Comparison of ENCODE assay signal across 10 mouse cellular contexts in genomic region chr17:64231172-64231571, GRCm38 (mm10).
DNase-seq lines count a peak whose midpoint lies in the region; ATAC-seq and TF ChIP-seq lines count a peak whose summit lies in the region.
"Had no signal": no experiment of that assay in that cellular context is flagged by ENCODE, and none has a peak within 500 bp of the region (broad histone marks: within the 10 kb centered on the region; RNA-seq: fewer than 3 reads in every experiment).

No protein-coding gene starts in this region.

- DNase-seq in kidney, adult 9 months: peak; percentile 23
- DNase-seq in CD4-positive helper T cell, adult 2 months (ENCODE audit: low read depth, low spot score): peak; percentile 41
- peak; percentile 79 for DNase-seq in MEL (ENCODE audit: low read depth, low spot score)
- no peak for DNase-seq in liver, embryonic 14.5 days (ENCODE audit: low read depth in 3 of 3, low spot score in 3 of 3)
- no peak for DNase-seq in heart, postnatal 14 days
- no peak for DNase-seq in left cerebral cortex, postnatal 10 days (ENCODE audit: extremely low spot score in 1 of 2, low spot score in 2 of 2)
- DNase-seq: right cerebral cortex, postnatal 14 days had no signal

- H3K9ac ChIP-seq in kidney, embryonic 16.5 days (replicated peaks; ENCODE audit: low read length): no peak overlapping the region
- H3K9ac ChIP-seq in MEL (ENCODE audit: control insufficient read depth, low read depth, low read length, poor library complexity, severe bottlenecking): no peak overlapping the region; the same call in 1 of the 2 replicates
- H3K9ac ChIP-seq in liver, embryonic 14.5 days (replicated peaks): no peak overlapping the region

- ATAC-seq in kidney, embryonic 16.5 days (ENCODE audit: low FRiP score, low TSS enrichment): no peak
- no peak for ATAC-seq in liver, embryonic 14.5 days (ENCODE audit: insufficient read depth)
- ATAC-seq in erythroblast, adult 5-6 weeks (replicated peaks; ENCODE audit: low FRiP score, poor library complexity, severe bottlenecking): no peak

- TF ChIP-seq CTCF in MEL (IDR thresholded peaks at IDR 0.05 in 2 of 3, conservative IDR thresholded peaks at IDR 0.05 in 1 of 3; ENCODE audit: control insufficient read depth in 1 of 3, insufficient read depth in 1 of 3, low read depth in 2 of 3, low read length in 3 of 3, poor library complexity in 1 of 3, severe bottlenecking in 1 of 3): peak; percentile 83 to 90 (median 89)
- peak; percentile 69 for TF ChIP-seq CTCF in liver, embryonic 14.5 days (IDR thresholded peaks at IDR 0.05; ENCODE audit: low read depth)

- TF ChIP-seq RAD21 in MEL (IDR thresholded peaks at IDR 0.05; ENCODE audit: low read depth, low read length): peak; percentile 77

- 81% methylated on average over 8 of the region's 8 CpGs for WGBS in kidney, embryonic 16.5 days
- WGBS in liver, embryonic 14.5 days (ENCODE audit: insufficient replicate concordance): 50% methylated on average over 8 of the region's 8 CpGs

- no peaks in the 10 kb centered on the region for H3K9me3 ChIP-seq in kidney, embryonic 16.5 days (ENCODE audit: low read length)
- no peaks in the 10 kb centered on the region for H3K9me3 ChIP-seq in MEL (replicated peaks; ENCODE audit: insufficient read depth, low read length)
- H3K9me3 ChIP-seq in liver, embryonic 14.5 days (ENCODE audit: control insufficient read depth, low read length): no peaks in the 10 kb centered on the region

- H3K4me1 ChIP-seq in kidney, embryonic 16.5 days (ENCODE audit: insufficient read depth, low read length): no peaks in the 10 kb centered on the region
- peaks cover 3 to 10% of the 10 kb centered on the region in 2 experiments for H3K4me1 ChIP-seq in MEL (ENCODE audit: control insufficient read depth in 1 of 2, insufficient read depth in 2 of 2, low read length in 2 of 2)
- H3K4me1 ChIP-seq in liver, embryonic 14.5 days (replicated peaks; ENCODE audit: control insufficient read depth in 2 of 2, insufficient read depth in 2 of 2, low read length in 1 of 2): no peaks in the 10 kb centered on the region

- no peaks in the 10 kb centered on the region for H3K36me3 ChIP-seq in kidney, embryonic 16.5 days (ENCODE audit: insufficient read depth, low read length)
- peaks cover 0 to 4% of the 10 kb centered on the region in 2 experiments; a peak in 2 of 4 replicates for H3K36me3 ChIP-seq in MEL (ENCODE audit: control insufficient read depth in 1 of 2, insufficient read depth in 2 of 2, low read length in 2 of 2)
- no peaks in the 10 kb centered on the region for H3K36me3 ChIP-seq in liver, embryonic 14.5 days (replicated peaks; ENCODE audit: control insufficient read depth, insufficient read depth, low read depth)

- intact Hi-C loops in heart, postnatal 14 days (cut with DNase I): loop anchor here (5.0 kb wide), 1 partner anchor 146 kb away; no protein-coding TSS in a partner anchor
- intact Hi-C loops in left cerebral cortex, postnatal 10 days (cut with DNase I): no loop called here

- H3K4me3 ChIP-seq in kidney, embryonic 16.5 days (ENCODE audit: low read length): no peak overlapping the region
- H3K4me3 ChIP-seq in MEL (ENCODE audit: control insufficient read depth in 1 of 2, insufficient read depth in 1 of 2, low read depth in 2 of 2, low read length in 2 of 2): peak overlapping the region in 1 of 2 experiments; percentile 61; a peak in 2 of 4 replicates
- no peak overlapping the region for H3K4me3 ChIP-seq in liver, embryonic 14.5 days (ENCODE audit: insufficient read depth in 1 of 2, low read depth in 2 of 2, low read length in 2 of 2)
- H3K4me3 ChIP-seq: erythroblast, embryonic 14.5 days had no signal

- TF ChIP-seq POLR2A in MEL (IDR thresholded peaks at IDR 0.05; ENCODE audit: control insufficient read depth in 1 of 2, insufficient read depth in 1 of 2, low read depth in 1 of 2, low read length in 2 of 2, poor library complexity in 1 of 2): no peak

- no peaks in the 10 kb centered on the region for H3K27me3 ChIP-seq in kidney, embryonic 16.5 days (ENCODE audit: insufficient read depth, low read length)
- H3K27me3 ChIP-seq in MEL (ENCODE audit: control insufficient read depth in 1 of 2, insufficient read depth in 2 of 2, low read length in 2 of 2): no peaks in the 10 kb centered on the region
- no peaks in the 10 kb centered on the region for H3K27me3 ChIP-seq in liver, embryonic 14.5 days (ENCODE audit: control insufficient read depth, insufficient read depth, low read length)

- no peak for TF ChIP-seq EP300 in MEL (IDR thresholded peaks at IDR 0.05; ENCODE audit: low read depth in 1 of 2, low read length in 2 of 2)
- TF ChIP-seq EP300 in liver, embryonic 14.5 days (IDR thresholded peaks at IDR 0.05; ENCODE audit: low read depth): no peak

- H3K27ac ChIP-seq in kidney, embryonic 16.5 days (ENCODE audit: low read length): no peak overlapping the region
- H3K27ac ChIP-seq in MEL (ENCODE audit: control insufficient read depth, low read depth, low read length): no peak overlapping the region
- H3K27ac ChIP-seq in liver, embryonic 14.5 days: no peak overlapping the region

- no peaks in the 10 kb centered on the region for H3K79me2 ChIP-seq in MEL (ENCODE audit: control insufficient read depth, insufficient read depth, low read length, poor library complexity)

- no peak overlapping the region for H3K4me2 ChIP-seq in kidney, embryonic 16.5 days (replicated peaks; ENCODE audit: low read depth, low read length)
- no peak overlapping the region for H3K4me2 ChIP-seq in liver, embryonic 14.5 days (ENCODE audit: low read depth)

TF ChIP-seq in MEL, 35 proteins besides CTCF, POLR2A, EP300 and RAD21:
- TF ChIP-seq MYC (IDR thresholded peaks at IDR 0.05; ENCODE audit: low read depth, low read length) (no peak), NELFE (IDR thresholded peaks at IDR 0.05; ENCODE audit: low read depth, low read length) (no peak), ZKSCAN1 (IDR thresholded peaks at IDR 0.05; ENCODE audit: low read depth, low read length) (peak; percentile 84), POLR2AphosphoS5 (IDR thresholded peaks at IDR 0.05; ENCODE audit: borderline replicate concordance, low read depth, low read length) (no peak), SMC3 (IDR thresholded peaks at IDR 0.05; ENCODE audit: low read depth, low read length) (peak; percentile 86), CHD2 (IDR thresholded peaks at IDR 0.05; ENCODE audit: low read length) (no peak), ZC3H11A (IDR thresholded peaks at IDR 0.05; ENCODE audit: low read depth, low read length) (peak; percentile 82)

Comparison
In these comparisons a context has a peak if more than half of its experiments do, and no peak if none do; other contexts are left out.
1. DNase-seq: peak in kidney, adult 9 months (single experiment), CD4-positive helper T cell, adult 2 months (single experiment) and MEL (single experiment); none in liver, embryonic 14.5 days (0 of 3), heart, postnatal 14 days (0 of 2) and left cerebral cortex, postnatal 10 days (0 of 2).